Mouse (Mus musculus) small intestine, adult 2 months (tissue): ENCODE data around the gene Icmt.

Experiments used
- CTCF ChIP-seq: fragments of 200-500 bp; IDR thresholded peaks from 2 replicates; pipeline ENCODE4 v1.5.1; 2012; ENCODE audit warnings: low read depth, mild to moderate bottlenecking, control low read depth, inconsistent platforms, low read length, moderate library complexity, mixed read lengths; ENCODE audit not compliant: insufficient replicate concordance, insufficient read length; ENCODE audit errors: extremely low read depth
- POLR2A ChIP-seq: fragments of 200-500 bp; IDR thresholded peaks from 2 replicates; pipeline ENCODE4 v1.6.1; 2012; ENCODE audit warnings: low read depth, mild to moderate bottlenecking, control low read depth, inconsistent platforms, low read length, moderate library complexity

GRCm38 (mm10) chr4:152292102-152292765 is 4.8 kb upstream of the Icmt start:
- TF ChIP-seq POLR2A (no peak), CTCF (no peak)
